Mouse (Mus musculus): ENCODE measurements at regions not wholly inside any gene's neighbourhood (a gene's known extent, or its start where the extent isn't known, plus 50 kb on each side); places are given as distances from the start of the nearest gene placed in this dataset.

DNA sequence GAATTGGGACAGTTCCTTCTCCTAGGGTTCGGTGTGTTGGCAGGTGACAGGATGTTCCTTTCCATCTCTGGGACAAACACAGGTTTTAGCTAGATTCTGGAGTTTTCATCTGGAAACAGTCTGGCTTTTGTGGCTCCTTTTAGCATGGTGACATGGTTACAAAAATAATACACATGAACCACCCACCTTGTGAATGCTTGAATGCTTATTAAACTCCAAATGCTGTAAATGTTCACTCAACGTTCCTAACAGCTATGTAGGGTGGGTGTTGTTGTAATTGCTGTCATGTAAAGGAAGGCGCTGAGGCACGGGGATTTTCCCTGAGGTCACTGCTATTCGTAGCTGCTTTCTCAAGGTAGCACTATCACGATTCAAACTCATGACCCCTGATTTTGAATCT, 178.1 kb upstream of the Zc3h12a start:
- DNase-seq (ENCODE audit: low spot score) (no peak), ATAC-seq (replicated peaks; ENCODE audit: insufficient number of reproducible peaks, low FRiP score, low TSS enrichment, low read depth) (no peak)
- no peaks in the 10 kb centered on the region for H3K27me3 ChIP-seq (ENCODE audit: control insufficient read depth, insufficient read depth, low read length)
- H3K4me2 ChIP-seq (ENCODE audit: low read depth, low read length), result no peak overlapping the region
- H3K27ac ChIP-seq (replicated peaks; ENCODE audit: low read depth, low read length), result no peak overlapping the region
- no peak overlapping the region for H3K9ac ChIP-seq (replicated peaks; ENCODE audit: low read length)
- no peaks in the 10 kb centered on the region for H3K4me1 ChIP-seq (ENCODE audit: control insufficient read depth, insufficient read depth, low read length)
- 84% methylated on average over 6 of the region's 6 CpGs for WGBS
- no peaks in the 10 kb centered on the region for H3K9me3 ChIP-seq (replicated peaks; ENCODE audit: control insufficient read depth, low read length)
- no peak overlapping the region for H3K4me3 ChIP-seq (ENCODE audit: low read depth, low read length)
- H3K36me3 ChIP-seq (replicated peaks; ENCODE audit: control insufficient read depth, insufficient read depth, low read depth, low read length), result no peaks in the 10 kb centered on the region

GRCm38 (mm10) chr4:125302660-125303059, 175.0 kb upstream of the Zc3h12a start:
- no peak overlapping the region for H3K27ac ChIP-seq (replicated peaks; ENCODE audit: low read depth, low read length)
- no peak overlapping the region for H3K4me3 ChIP-seq (ENCODE audit: low read depth, low read length)
- 68% methylated on average over 7 of the region's 7 CpGs for WGBS
- H3K4me2 ChIP-seq (ENCODE audit: low read depth, low read length), result no peak overlapping the region
- no peaks in the 10 kb centered on the region for H3K9me3 ChIP-seq (replicated peaks; ENCODE audit: control insufficient read depth, low read length)
- no peak overlapping the region for H3K9ac ChIP-seq (replicated peaks; ENCODE audit: low read length)
- no peaks in the 10 kb centered on the region for H3K36me3 ChIP-seq (replicated peaks; ENCODE audit: control insufficient read depth, insufficient read depth, low read depth, low read length)
- H3K27me3 ChIP-seq (ENCODE audit: control insufficient read depth, insufficient read depth, low read length), result no peaks in the 10 kb centered on the region
- H3K4me1 ChIP-seq (ENCODE audit: control insufficient read depth, insufficient read depth, low read length), result no peaks in the 10 kb centered on the region
- ATAC-seq (replicated peaks; ENCODE audit: insufficient number of reproducible peaks, low FRiP score, low TSS enrichment, low read depth) (no peak), DNase-seq (ENCODE audit: low spot score) (no peak)

DNA sequence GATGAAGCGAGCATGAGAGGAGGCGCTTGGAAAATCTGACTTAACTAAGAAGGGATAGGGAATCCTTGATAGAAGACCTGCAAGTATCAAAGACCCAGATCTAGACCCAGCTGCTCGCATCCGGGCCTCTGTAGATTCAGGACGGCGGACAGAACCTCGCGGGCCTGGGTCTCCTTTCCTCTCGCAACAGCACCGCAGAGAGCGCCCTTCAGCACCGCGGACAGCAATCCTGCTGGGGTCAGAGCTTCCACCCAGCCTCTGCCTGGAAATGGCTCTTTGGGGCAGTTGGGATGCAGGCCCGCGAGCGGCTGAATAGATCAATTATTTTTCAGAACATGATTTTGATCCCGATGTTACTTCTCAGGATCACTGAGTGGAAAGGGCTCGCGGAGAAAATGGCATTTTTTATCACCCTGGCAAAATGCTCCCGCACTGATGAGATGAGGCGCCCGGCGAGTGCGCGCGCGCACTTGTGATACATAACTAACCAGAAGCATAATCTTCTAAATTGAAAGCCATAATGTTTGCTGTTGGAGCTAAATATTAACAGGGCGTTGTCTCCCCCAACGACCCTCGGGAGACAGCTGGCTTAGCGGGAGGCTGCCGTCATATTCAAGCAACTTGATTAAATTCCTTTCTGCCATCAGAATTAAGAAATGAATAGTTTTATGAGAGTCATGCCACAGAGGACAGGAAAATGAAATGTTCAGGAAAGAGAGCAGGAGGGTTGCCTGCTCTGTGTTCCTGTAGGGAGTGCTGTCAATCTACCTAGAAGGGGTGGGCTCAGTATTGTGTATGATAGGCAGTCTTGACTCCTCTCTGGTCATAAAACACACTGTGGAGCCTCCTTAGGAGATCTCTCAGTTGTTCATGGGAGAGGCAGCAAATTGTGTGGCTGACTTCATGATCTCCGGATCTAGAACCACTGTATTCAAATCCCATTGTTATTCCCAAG, 173.1 kb upstream of the Zc3h12a start:
- no peaks in the 10 kb centered on the region for H3K36me3 ChIP-seq (replicated peaks; ENCODE audit: control insufficient read depth, insufficient read depth, low read depth, low read length)
- ATAC-seq (replicated peaks; ENCODE audit: insufficient number of reproducible peaks, low FRiP score, low TSS enrichment, low read depth) (no peak), DNase-seq (ENCODE audit: low spot score) (peak; percentile 95)
- no peak overlapping the region for H3K4me2 ChIP-seq (ENCODE audit: low read depth, low read length)
- H3K4me3 ChIP-seq (ENCODE audit: low read depth, low read length), result no peak overlapping the region
- no peaks in the 10 kb centered on the region for H3K4me1 ChIP-seq (ENCODE audit: control insufficient read depth, insufficient read depth, low read length)
- H3K27me3 ChIP-seq (ENCODE audit: control insufficient read depth, insufficient read depth, low read length), result no peaks in the 10 kb centered on the region
- WGBS, result 23% methylated on average over 33 of the region's 33 CpGs
- no peaks in the 10 kb centered on the region for H3K9me3 ChIP-seq (replicated peaks; ENCODE audit: control insufficient read depth, low read length)
- no peak overlapping the region for H3K9ac ChIP-seq (replicated peaks; ENCODE audit: low read length)
- no peak overlapping the region for H3K27ac ChIP-seq (replicated peaks; ENCODE audit: low read depth, low read length)

GRCm38 (mm10) chr4:125290761-125291160, 163.1 kb upstream of the Zc3h12a start:
- H3K4me1 ChIP-seq (ENCODE audit: control insufficient read depth, insufficient read depth, low read length), result no peaks in the 10 kb centered on the region
- H3K27me3 ChIP-seq (ENCODE audit: control insufficient read depth, insufficient read depth, low read length), result no peaks in the 10 kb centered on the region
- H3K36me3 ChIP-seq (replicated peaks; ENCODE audit: control insufficient read depth, insufficient read depth, low read depth, low read length), result no peaks in the 10 kb centered on the region
- ATAC-seq (replicated peaks; ENCODE audit: insufficient number of reproducible peaks, low FRiP score, low TSS enrichment, low read depth) (no peak), DNase-seq (ENCODE audit: low spot score) (no peak)
- H3K9ac ChIP-seq (replicated peaks; ENCODE audit: low read length), result no peak overlapping the region
- no peaks in the 10 kb centered on the region for H3K9me3 ChIP-seq (replicated peaks; ENCODE audit: control insufficient read depth, low read length)
- H3K4me3 ChIP-seq (ENCODE audit: low read depth, low read length), result no peak overlapping the region
- H3K27ac ChIP-seq (replicated peaks; ENCODE audit: low read depth, low read length), result no peak overlapping the region
- 84% methylated on average over 6 of the region's 6 CpGs for WGBS
- no peak overlapping the region for H3K4me2 ChIP-seq (ENCODE audit: low read depth, low read length)

- H3K4me1 ChIP-seq (ENCODE audit: control insufficient read depth, insufficient read depth, low read length), result no peaks in the 10 kb centered on the region
- no peak overlapping the region for H3K9ac ChIP-seq (replicated peaks; ENCODE audit: low read length)
- WGBS, result 6% methylated on average over 1 of the region's 1 CpGs
- H3K4me2 ChIP-seq (ENCODE audit: low read depth, low read length), result no peak overlapping the region
- no peak overlapping the region for H3K4me3 ChIP-seq (ENCODE audit: low read depth, low read length)
- no peak overlapping the region for H3K27ac ChIP-seq (replicated peaks; ENCODE audit: low read depth, low read length)
- no peaks in the 10 kb centered on the region for H3K9me3 ChIP-seq (replicated peaks; ENCODE audit: control insufficient read depth, low read length)
- ATAC-seq (replicated peaks; ENCODE audit: insufficient number of reproducible peaks, low FRiP score, low TSS enrichment, low read depth), result no peak
- no peaks in the 10 kb centered on the region for H3K36me3 ChIP-seq (replicated peaks; ENCODE audit: control insufficient read depth, insufficient read depth, low read depth, low read length)
- no peak for DNase-seq (ENCODE audit: low spot score)
- no peaks in the 10 kb centered on the region for H3K27me3 ChIP-seq (ENCODE audit: control insufficient read depth, insufficient read depth, low read length)
Observed at GRCm38 (mm10) chr4:125289709-125290108, 162.1 kb upstream of the Zc3h12a start.

GRCm38 (mm10) chr4:125289031-125289449, 161.4 kb upstream of the Zc3h12a start:
- H3K9me3 ChIP-seq (replicated peaks; ENCODE audit: control insufficient read depth, low read length), result no peaks in the 10 kb centered on the region
- DNase-seq (ENCODE audit: low spot score) (no peak), ATAC-seq (replicated peaks; ENCODE audit: insufficient number of reproducible peaks, low FRiP score, low TSS enrichment, low read depth) (no peak)
- no peak overlapping the region for H3K27ac ChIP-seq (replicated peaks; ENCODE audit: low read depth, low read length)
- no peaks in the 10 kb centered on the region for H3K27me3 ChIP-seq (ENCODE audit: control insufficient read depth, insufficient read depth, low read length)
- no peaks in the 10 kb centered on the region for H3K4me1 ChIP-seq (ENCODE audit: control insufficient read depth, insufficient read depth, low read length)
- H3K9ac ChIP-seq (replicated peaks; ENCODE audit: low read length), result no peak overlapping the region
- WGBS, result 56% methylated on average over 6 of the region's 6 CpGs
- H3K4me2 ChIP-seq (ENCODE audit: low read depth, low read length), result no peak overlapping the region
- no peaks in the 10 kb centered on the region for H3K36me3 ChIP-seq (replicated peaks; ENCODE audit: control insufficient read depth, insufficient read depth, low read depth, low read length)
- no peak overlapping the region for H3K4me3 ChIP-seq (ENCODE audit: low read depth, low read length)

- H3K36me3 ChIP-seq (replicated peaks; ENCODE audit: control insufficient read depth, insufficient read depth, low read depth, low read length), result no peaks in the 10 kb centered on the region
- DNase-seq (ENCODE audit: low spot score) (peak; percentile 26), ATAC-seq (replicated peaks; ENCODE audit: insufficient number of reproducible peaks, low FRiP score, low TSS enrichment, low read depth) (peak; percentile 19; the same call in 1 of the 2 replicates)
- H3K27ac ChIP-seq (replicated peaks; ENCODE audit: low read depth, low read length), result no peak overlapping the region
- no peaks in the 10 kb centered on the region for H3K9me3 ChIP-seq (replicated peaks; ENCODE audit: control insufficient read depth, low read length)
- WGBS, result 14% methylated on average over 8 of the region's 8 CpGs
- H3K4me2 ChIP-seq (ENCODE audit: low read depth, low read length), result no peak overlapping the region
- no peaks in the 10 kb centered on the region for H3K4me1 ChIP-seq (ENCODE audit: control insufficient read depth, insufficient read depth, low read length)
- no peak overlapping the region for H3K9ac ChIP-seq (replicated peaks; ENCODE audit: low read length)
- H3K4me3 ChIP-seq (ENCODE audit: low read depth, low read length), result no peak overlapping the region
- H3K27me3 ChIP-seq (ENCODE audit: control insufficient read depth, insufficient read depth, low read length), result no peaks in the 10 kb centered on the region
Observed at GRCm38 (mm10) chr4:125282974-125283319, 155.3 kb upstream of the Zc3h12a start.

DNA sequence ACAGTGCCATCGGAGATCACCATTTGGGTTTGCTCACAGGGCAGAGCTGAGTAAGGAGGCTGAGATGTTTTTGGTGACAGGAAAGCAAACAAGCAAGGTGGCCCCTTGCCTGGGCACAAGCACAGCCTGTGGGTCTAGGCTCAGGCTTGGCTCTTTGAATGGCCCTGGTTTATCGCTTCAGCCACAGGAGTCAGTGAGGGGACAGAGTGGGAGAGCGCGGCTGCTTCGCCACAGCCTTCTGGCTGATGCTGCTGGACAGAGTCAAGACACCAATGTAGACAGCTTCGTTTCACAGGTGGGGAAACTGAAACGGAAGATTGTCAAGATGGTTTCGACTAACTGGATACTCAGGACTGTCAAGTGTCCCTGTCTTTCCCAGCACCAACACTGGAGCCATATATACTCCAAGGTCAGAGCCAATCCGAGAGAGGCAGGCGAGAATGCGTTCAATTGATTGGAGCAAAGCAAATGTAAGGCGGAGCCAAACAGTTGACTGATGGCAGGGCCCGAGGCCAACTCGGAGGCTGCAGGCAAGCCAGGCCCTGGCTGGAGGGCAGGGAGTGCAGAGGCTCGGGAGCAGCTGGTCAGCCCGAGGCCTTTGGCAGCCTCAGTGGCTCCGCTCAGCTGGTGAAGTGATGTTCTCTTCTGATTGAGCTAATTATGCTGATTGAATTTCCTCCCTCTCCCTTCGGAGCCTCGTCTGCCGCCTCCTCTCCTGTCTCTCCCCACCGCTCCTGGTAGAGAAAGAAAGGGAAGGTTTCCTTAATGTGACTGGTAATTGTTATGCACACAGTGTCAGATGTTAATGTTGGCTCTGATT, 154.7 kb upstream of the Zc3h12a start:
- Histone ChIP-seq H3K36me3 (replicated peaks; ENCODE audit: control insufficient read depth, insufficient read depth, low read depth, low read length) (no peaks in the 10 kb centered on the region), H3K4me2 (ENCODE audit: low read depth, low read length) (peak overlapping the region; percentile 37), H3K9ac (replicated peaks; ENCODE audit: low read length) (no peak overlapping the region), H3K27ac (replicated peaks; ENCODE audit: low read depth, low read length) (no peak overlapping the region), H3K27me3 (ENCODE audit: control insufficient read depth, insufficient read depth, low read length) (no peaks in the 10 kb centered on the region; the same call in 1 of the 2 replicates), H3K9me3 (replicated peaks; ENCODE audit: control insufficient read depth, low read length) (no peaks in the 10 kb centered on the region), H3K4me1 (ENCODE audit: control insufficient read depth, insufficient read depth, low read length) (no peaks in the 10 kb centered on the region), H3K4me3 (ENCODE audit: low read depth, low read length) (no peak overlapping the region)
- 16% methylated on average over 21 of the region's 21 CpGs for whole genome bisulfite sequencing
- DNase-seq (ENCODE audit: low spot score) (peak; percentile 75), ATAC-seq (replicated peaks; ENCODE audit: insufficient number of reproducible peaks, low FRiP score, low TSS enrichment, low read depth) (peak; percentile 87)
